Mouse (Mus musculus) neural tube, embryonic 11.5 days (tissue): ENCODE measurements around the gene Slc22a29. TPM values are rescaled to one million over a fixed set of nuclear protein-coding genes. Genes with fewer than 3 reads are reported as not detected.
A peak's percentile ranks its signal among the peaks of the same experiment; 100 is the strongest.
"Not testable (repeated sequence)": the region's sequence is repeated elsewhere in the genome, so short reads cannot be mapped to it uniquely, and the experiment has no call there.

ENCODE experiments used
- ATAC-seq: fragments of 200-750 bp; cut with Nextera tagmentation; 2 replicates; pipeline ENCODE4 v1.8.0; 2017; ENCODE audit warnings: moderate number of reproducible peaks, mild to moderate bottlenecking, moderate TSS enrichment, moderate library complexity; ENCODE audit not compliant: insufficient read depth, low FRiP score, low TSS enrichment
- DNase-seq: peaks from one replicate; pipeline ENCODE4 v3.0.0-alpha.2; 2015; ENCODE audit warnings: low spot score
- H3K27ac ChIP-seq: fragments of 300-500 bp; sonication (generic); 2 replicates; pipeline ENCODE4 v1.5.1; 2014; ENCODE audit warnings: low read depth, mild to moderate bottlenecking, low read length
- H3K27me3 ChIP-seq: fragments of 300-500 bp; sonication (generic); 2 replicates; pipeline ENCODE4 v1.6.1; 2014; ENCODE audit warnings: mild to moderate bottlenecking, low read length, mixed read lengths; ENCODE audit not compliant: control insufficient read depth, insufficient read depth
- H3K36me3 ChIP-seq: fragments of 300-500 bp; sonication (generic); 2 replicates; pipeline ENCODE4 v1.6.1; 2014; ENCODE audit warnings: mild to moderate bottlenecking, low read length, moderate library complexity, mixed read lengths; ENCODE audit not compliant: control insufficient read depth, insufficient read depth
- H3K4me1 ChIP-seq: fragments of 300-500 bp; sonication (generic); 2 replicates; pipeline ENCODE4 v1.6.1; 2014; ENCODE audit warnings: low read length, mixed read lengths; ENCODE audit not compliant: control insufficient read depth, insufficient read depth
- H3K4me2 ChIP-seq: fragments of 300-500 bp; sonication (generic); 2 replicates; pipeline ENCODE4 v1.6.1; 2014; ENCODE audit warnings: low read depth, mild to moderate bottlenecking, moderate library complexity
- H3K4me3 ChIP-seq: fragments of 300-500 bp; sonication (generic); 2 replicates; pipeline ENCODE4 v1.5.1; 2014; ENCODE audit warnings: low read depth, low read length
- H3K9ac ChIP-seq: fragments of 300-500 bp; sonication (generic); 2 replicates; pipeline ENCODE4 v1.6.1; 2014; ENCODE audit warnings: mild to moderate bottlenecking, low read length
- H3K9me3 ChIP-seq: fragments of 300-500 bp; sonication (generic); 2 replicates; pipeline ENCODE4 v1.6.1; 2016; ENCODE audit warnings: low read length; ENCODE audit not compliant: control insufficient read depth
- WGBS: fragments of 180-500 bp; shearing (Covaris S2); extraction: QIAGEN DNeasy Blood & Tissue Kit; methylation state at CpG from one replicate; pipeline ENCODE4 v1.1.7; 2014; 5-methylcytosine and 5-hydroxymethylcytosine counted together
- polyA plus RNA-seq: library from polyadenylated mRNA; unstranded; fragments of >200 nt; fragmentation: Nextera tagmentation; extraction: Ambion mirVana; gene quantifications from 2 replicates; pipeline ENCODE4 v1.2.1, GENCODE M21; 2014

The Slc22a29 gene
- 0.14 TPM in 1 of 2 replicates, not detected in the other for polyA plus RNA-seq

GRCm38 (mm10) chr19:8218800-8219199 lies at the start of gene Slc22a29:
TSS of gene Slc22a29 (minus strand) at chr19:8218900.
- Histone ChIP-seq H3K4me1 (no peaks in the 10 kb centered on the region), H3K9me3 (no peaks in the 10 kb centered on the region), H3K9ac (no peak within 1 kb of the TSS), H3K36me3 (no peaks in the 10 kb centered on the region), H3K4me2 (no peak within 1 kb of the TSS), H3K4me3 (no peak within 1 kb of the TSS), H3K27me3 (no peaks in the 10 kb centered on the region), H3K27ac (no peak within 1 kb of the TSS)
- DNase-seq = no peak
- WGBS = 83% methylated on average over 2 of the region's 2 CpGs
- ATAC-seq = no peak

- no peak overlapping the region for H3K4me2 ChIP-seq
- no peaks in the 10 kb centered on the region for H3K9me3 ChIP-seq
- WGBS = 80% methylated on average over 3 of the region's 3 CpGs
- H3K9ac ChIP-seq = no peak overlapping the region
- no peaks in the 10 kb centered on the region for H3K4me1 ChIP-seq
- H3K36me3 ChIP-seq = no peaks in the 10 kb centered on the region
- H3K27ac ChIP-seq = no peak overlapping the region
- ATAC-seq = no peak
- no peaks in the 10 kb centered on the region for H3K27me3 ChIP-seq
- no peak overlapping the region for H3K4me3 ChIP-seq
- DNase-seq = no peak
Measured at GRCm38 (mm10) chr19:8265324-8265723, 46.6 kb upstream of the Slc22a29 start.

GRCm38 (mm10) chr19:8252705-8253037 lies 34.0 kb upstream of the Slc22a29 start:
- Histone ChIP-seq H3K27ac (no peak overlapping the region), H3K9me3 (peaks cover 3% of the 10 kb centered on the region; the same call in 1 of the 2 replicates), H3K4me1 (no peaks in the 10 kb centered on the region), H3K4me3 (peak overlapping the region; percentile 47), H3K27me3 (no peaks in the 10 kb centered on the region), H3K4me2 (peak overlapping the region; percentile 55), H3K9ac (peak overlapping the region; percentile 55), H3K36me3 (no peaks in the 10 kb centered on the region)
- 33% methylated on average over 3 of the region's 3 CpGs for WGBS
- DNase-seq (no peak), ATAC-seq (0 out of 2 replicates have a peak, but pooled peaks have one; percentile 45)

GRCm38 (mm10) chr19:8251896-8252704 lies 33.4 kb upstream of the Slc22a29 start:
- 9% methylated on average over 43 of the region's 58 CpGs for WGBS
- H3K4me3 ChIP-seq = peak overlapping the region; percentile 47
- peak; percentile 66 for DNase-seq
- H3K27ac ChIP-seq = 0 out of 2 replicates have a peak overlapping the region, but pooled peaks have one; percentile 27
- H3K4me2 ChIP-seq = peak overlapping the region; percentile 55
- peak; percentile 90 for ATAC-seq
- no peaks in the 10 kb centered on the region for H3K4me1 ChIP-seq
- H3K27me3 ChIP-seq = no peaks in the 10 kb centered on the region
- H3K9ac ChIP-seq = peak overlapping the region; percentile 55
- peaks cover 3% of the 10 kb centered on the region; the same call in 1 of the 2 replicates for H3K9me3 ChIP-seq
- H3K36me3 ChIP-seq = no peaks in the 10 kb centered on the region

- no peak overlapping the region for H3K27ac ChIP-seq
- H3K36me3 ChIP-seq = no peaks in the 10 kb centered on the region
- no peak overlapping the region for H3K9ac ChIP-seq
- no peak overlapping the region for H3K4me3 ChIP-seq
- 0 out of 2 replicates have a peak, but pooled peaks cover 2% of the 10 kb centered on the region for H3K9me3 ChIP-seq
- ATAC-seq = no peak
- no peaks in the 10 kb centered on the region for H3K27me3 ChIP-seq
- no peak for DNase-seq
- no peak overlapping the region for H3K4me2 ChIP-seq
- no peaks in the 10 kb centered on the region for H3K4me1 ChIP-seq
Measured at GRCm38 (mm10) chr19:8228916-8229315, 10.2 kb upstream of the Slc22a29 start.

DNA sequence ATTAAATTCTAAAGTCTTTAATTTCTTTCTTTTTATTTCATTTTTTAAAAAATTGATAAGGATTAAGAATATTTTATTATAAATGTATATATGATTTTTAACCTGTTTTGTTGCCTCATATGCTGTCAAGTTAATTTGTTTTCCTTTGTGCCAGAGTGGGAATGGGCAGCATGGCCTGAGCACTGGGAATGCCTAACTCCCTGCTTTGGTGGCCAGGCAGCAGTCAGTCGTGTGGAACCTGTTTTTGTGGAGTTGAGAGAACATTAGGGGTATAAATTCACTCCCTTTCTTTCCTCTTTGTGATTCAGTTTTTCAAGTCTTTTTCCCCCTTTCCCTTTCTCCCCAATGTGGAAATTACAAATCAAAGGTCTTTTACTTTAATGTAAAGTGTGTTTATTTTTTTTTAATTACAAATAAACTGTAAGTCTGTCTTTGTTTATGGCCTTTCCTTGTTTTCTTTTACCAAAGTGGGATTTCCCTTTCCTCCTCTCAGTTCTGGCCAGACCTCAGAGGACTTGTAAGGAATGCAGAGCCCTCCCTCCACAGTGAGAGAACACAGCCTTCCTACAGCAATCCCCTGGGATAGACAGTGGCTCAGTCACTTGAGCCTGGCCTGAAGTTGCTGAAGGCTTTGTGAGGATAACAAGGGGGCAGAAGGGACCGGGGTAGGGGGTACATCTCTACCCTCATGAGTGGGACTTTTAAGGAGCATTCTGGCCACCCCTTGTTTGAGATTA lies 69.7 kb downstream of the Slc22a29 start:
- ATAC-seq (no peak), DNase-seq (no peak)
- H3K9me3 ChIP-seq = peaks cover 3% of the 10 kb centered on the region; the same call in 1 of the 2 replicates
- no peak overlapping the region for H3K4me2 ChIP-seq
- H3K27ac ChIP-seq = no peak overlapping the region
- H3K27me3 ChIP-seq = no peaks in the 10 kb centered on the region
- no peak overlapping the region for H3K9ac ChIP-seq
- H3K4me3 ChIP-seq = no peak overlapping the region
- H3K36me3 ChIP-seq = no peaks in the 10 kb centered on the region
- no peaks in the 10 kb centered on the region for H3K4me1 ChIP-seq
- WGBS = 62% methylated on average over 2 of the region's 2 CpGs

DNA sequence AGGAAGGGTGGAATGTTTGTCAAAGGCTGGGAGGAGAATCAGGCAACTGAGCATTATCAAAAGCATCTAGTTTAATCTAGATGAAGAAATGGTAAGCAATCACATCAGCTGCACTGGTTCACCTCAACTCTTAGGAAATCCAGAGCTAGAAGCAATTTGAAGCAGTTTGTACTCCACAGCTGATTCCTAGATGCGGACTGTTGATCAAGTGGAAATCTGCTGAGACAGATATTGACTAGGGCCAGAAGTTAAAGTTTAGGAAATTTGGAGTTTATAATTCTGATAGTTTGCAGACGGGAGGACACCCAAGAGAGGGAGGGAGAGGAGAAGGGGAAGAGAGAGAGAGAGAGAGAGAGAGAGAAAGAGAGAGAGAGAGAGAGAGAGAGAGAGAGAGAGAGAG lies 76.0 kb downstream of the Slc22a29 start:
- ATAC-seq, H3K27me3 ChIP-seq, H3K27ac ChIP-seq, H3K9me3 ChIP-seq, H3K4me1 ChIP-seq, H3K4me2 ChIP-seq, DNase-seq, H3K36me3 ChIP-seq, H3K9ac ChIP-seq, H3K4me3 ChIP-seq: not testable (repeated sequence)
- WGBS = 85% methylated on average over 2 of the region's 2 CpGs

DNA sequence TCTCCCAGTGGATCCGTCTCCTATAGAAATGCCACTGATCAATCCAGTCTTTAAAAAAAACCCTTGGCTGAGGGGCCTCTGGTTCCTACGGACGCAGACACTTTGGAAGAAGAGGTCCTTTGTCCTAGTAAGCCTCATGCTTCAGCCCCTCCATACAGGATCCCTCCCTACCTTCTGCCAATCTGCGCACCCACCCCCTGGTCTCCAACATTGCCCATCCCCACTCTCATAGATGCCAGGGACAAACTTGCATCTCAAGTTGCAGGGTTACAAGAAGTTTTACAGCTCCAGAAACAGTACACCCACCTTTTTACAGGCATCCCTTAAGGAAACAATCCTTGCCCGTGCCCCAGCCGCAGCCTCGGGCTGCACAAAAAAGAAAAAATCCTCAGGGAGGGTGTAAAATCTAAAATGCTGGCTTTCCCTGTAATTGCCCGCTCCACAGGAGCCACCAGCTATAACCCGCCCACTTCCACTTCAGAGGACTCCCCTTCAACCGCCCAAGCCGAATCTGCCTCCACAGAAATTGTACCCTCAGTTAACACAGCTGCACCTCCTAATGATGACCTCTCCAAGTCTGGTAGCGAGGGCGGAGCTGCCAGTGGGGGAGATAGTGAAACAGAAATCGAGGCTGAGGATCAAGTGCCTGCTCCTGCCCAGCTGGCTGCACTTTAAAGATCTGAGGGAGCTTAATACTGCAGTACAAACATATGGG lies 84.4 kb downstream of the Slc22a29 start:
- H3K27ac ChIP-seq, H3K9ac ChIP-seq, H3K4me2 ChIP-seq, DNase-seq, H3K9me3 ChIP-seq, H3K4me3 ChIP-seq, H3K4me1 ChIP-seq, H3K27me3 ChIP-seq, ATAC-seq, H3K36me3 ChIP-seq: not testable (repeated sequence)
- 43% methylated on average over 14 of the region's 14 CpGs for WGBS
